ENCODE assay signal across 9 mouse cellular contexts in genomic region chr2:167302031-167302430, GRCm38 (mm10). TPM values are rescaled to one million over a fixed set of nuclear protein-coding genes. Genes with fewer than 3 reads are reported as not detected.
DNase-seq lines count a peak whose midpoint lies in the region.
"Had no signal": no experiment of that assay in that cellular context is flagged by ENCODE, and none has a peak within 500 bp of the region (broad histone marks: within the 10 kb centered on the region; RNA-seq: fewer than 3 reads in every experiment).

No protein-coding gene starts in this region.

- peak; percentile 21 for DNase-seq in adrenal gland, adult 2 months
- DNase-seq in adrenal gland, postnatal 25 days, result no peak
- peak; percentile 3 for DNase-seq in heart, postnatal 4 days
- DNase-seq in heart, postnatal 10 days, result no peak
- peak; percentile 1 for DNase-seq in ovary, postnatal 36 days (ENCODE audit: low spot score)
- no peak for DNase-seq in ovary, adult 18-20 months (ENCODE audit: low spot score)
- peak; percentile 27 for DNase-seq in testis, postnatal 10 days (ENCODE audit: low spot score)
- DNase-seq in embryo, embryonic 9.5 days (ENCODE audit: extremely low spot score), result no peak
- DNase-seq: right cerebral cortex, postnatal 4 days had no signal

- intact Hi-C loops in heart, postnatal 10 days (cut with DNase I), result loop anchor here (5.0 kb wide), 1 partner anchor 95 kb away; no protein-coding TSS in a partner anchor

RNA-seq across cellular contexts. Expression of gene B4galt5, which starts 47.0 kb away (rescaled TPM):
- 100 to 1,000 TPM in 1 of 2 experiments, 10 to 100 TPM in 1; 92.7 to 113 TPM for total RNA-seq in adrenal gland, adult 2 months (2021)
- 43.9 and 47.6 TPM in 2 replicates for polyA plus RNA-seq in adrenal gland, adult 2 months (2012; rRNA removed)
- 72.9 and 78.8 TPM in 2 replicates for total RNA-seq in adrenal gland, postnatal 25 days (2021)
- 10 to 100 TPM; 30.3 to 33.9 TPM for total RNA-seq in heart, postnatal 4 days (2021)
- 10 to 100 TPM; 21.2 to 23.5 TPM for total RNA-seq in heart, postnatal 10 days (2021)

Comparison
In these comparisons a context has a peak if more than half of its experiments do, and no peak if none do; other contexts are left out.
1. DNase-seq: peak in adrenal gland, adult 2 months (single experiment), heart, postnatal 4 days (single experiment), ovary, postnatal 36 days (single experiment) and testis, postnatal 10 days (single experiment); none in adrenal gland, postnatal 25 days (single experiment), heart, postnatal 10 days (0 of 2), ovary, adult 18-20 months (single experiment) and embryo, embryonic 9.5 days (single experiment).